Mouse (Mus musculus) liver, postnatal 0 days (tissue): Measurements from ENCODE around the gene Armh3. TPM values are rescaled to one million over a fixed set of nuclear protein-coding genes. Genes with fewer than 3 reads are reported as not detected.
A peak's percentile ranks its signal among the peaks of the same experiment; 100 is the strongest.

Experiments used
- ATAC-seq: fragments of 200-750 bp; cut with Nextera tagmentation; 2 replicates; pipeline ENCODE4 v1.8.0; 2017; ENCODE audit warnings: mild to moderate bottlenecking, moderate library complexity
- DNase-seq: peaks from one replicate; pipeline ENCODE4 v3.0.0-alpha.2; 2016
- H3K27ac ChIP-seq: fragments of 300-500 bp; sonication (generic); 2 replicates; pipeline ENCODE4 v1.5.1; 2014; ENCODE audit warnings: antibody characterized with exemption, moderate library complexity, mild to moderate bottlenecking, low read depth
- H3K27me3 ChIP-seq: fragments of 300-500 bp; sonication (generic); 2 replicates; pipeline ENCODE4 v1.6.1; 2014; ENCODE audit warnings: low read length, control low read depth, mixed read lengths; ENCODE audit not compliant: insufficient read depth
- H3K36me3 ChIP-seq: fragments of 300-500 bp; sonication (generic); replicated peaks from 2 replicates; pipeline ENCODE4 v1.6.1; 2014; ENCODE audit warnings: mild to moderate bottlenecking, control low read depth, low read length, moderate library complexity, mixed read lengths; ENCODE audit not compliant: insufficient read depth
- H3K4me1 ChIP-seq: fragments of 300-500 bp; sonication (generic); 2 replicates; pipeline ENCODE4 v1.6.1; 2014; ENCODE audit warnings: antibody characterized with exemption, mild to moderate bottlenecking, control low read depth; ENCODE audit not compliant: insufficient read depth
- H3K4me2 ChIP-seq: fragments of 300-500 bp; sonication (generic); 2 replicates; pipeline ENCODE4 v1.6.1; 2014; ENCODE audit warnings: low read depth, mild to moderate bottlenecking, low read length, moderate library complexity, mixed read lengths
- H3K4me3 ChIP-seq: fragments of 300-500 bp; sonication (generic); 2 replicates; pipeline ENCODE4 v1.5.1; 2014; ENCODE audit warnings: low read depth, low read length
- H3K9ac ChIP-seq: fragments of 300-500 bp; sonication (generic); replicated peaks from 2 replicates; pipeline ENCODE4 v1.6.1; 2014; ENCODE audit warnings: mild to moderate bottlenecking, moderate library complexity
- H3K9me3 ChIP-seq: fragments of 300-500 bp; sonication (generic); 2 replicates; pipeline ENCODE4 v1.6.1; 2016; ENCODE audit warnings: mild to moderate bottlenecking, control low read depth, low read length, mixed read lengths
- CTCF ChIP-seq: sonication (generic); IDR thresholded peaks from 2 replicates; pipeline ENCODE4 v1.5.1; 2016; ENCODE audit warnings: antibody characterized with exemption, low read depth
- EP300 ChIP-seq: IDR thresholded peaks from 2 replicates; pipeline ENCODE4 v1.6.1; 2016; ENCODE audit warnings: antibody characterized with exemption, low read depth, mild to moderate bottlenecking
- WGBS: fragments of 180-500 bp; shearing (Covaris S2); extraction: QIAGEN DNeasy Blood & Tissue Kit; methylation state at CpG from one replicate; pipeline ENCODE4 v1.1.7; 2014; ENCODE audit not compliant: insufficient replicate concordance; 5-methylcytosine and 5-hydroxymethylcytosine counted together
- polyA plus RNA-seq: library from polyadenylated mRNA; unstranded; fragments of >200 nt; fragmentation: Nextera tagmentation; extraction: Ambion mirVana; gene quantifications from 2 replicates; pipeline ENCODE4 v1.2.1, GENCODE M21; 2015

Armh3 gene
- polyA plus RNA-seq, 1 experiment from 2014 or later, result 3.5 TPM

- H3K9me3 ChIP-seq, result no peaks in the 10 kb centered on the region
- ATAC-seq (no peak), DNase-seq (no peak)
- TF ChIP-seq EP300 (no peak), CTCF (no peak)
- H3K27ac ChIP-seq, result no peak overlapping the region
- no peak overlapping the region for H3K4me2 ChIP-seq
- no peaks in the 10 kb centered on the region for H3K27me3 ChIP-seq
- H3K4me1 ChIP-seq, result no peaks in the 10 kb centered on the region; the same call in 1 of the 2 replicates
- 26% methylated on average over 2 of the region's 2 CpGs for WGBS
- no peaks in the 10 kb centered on the region for H3K36me3 ChIP-seq
- H3K4me3 ChIP-seq, result no peak overlapping the region
- H3K9ac ChIP-seq, result no peak overlapping the region
These were observed 167.6 kb downstream of the Armh3 start for GRCm38 (mm10) chr19:45830679-45831078.

DNA sequence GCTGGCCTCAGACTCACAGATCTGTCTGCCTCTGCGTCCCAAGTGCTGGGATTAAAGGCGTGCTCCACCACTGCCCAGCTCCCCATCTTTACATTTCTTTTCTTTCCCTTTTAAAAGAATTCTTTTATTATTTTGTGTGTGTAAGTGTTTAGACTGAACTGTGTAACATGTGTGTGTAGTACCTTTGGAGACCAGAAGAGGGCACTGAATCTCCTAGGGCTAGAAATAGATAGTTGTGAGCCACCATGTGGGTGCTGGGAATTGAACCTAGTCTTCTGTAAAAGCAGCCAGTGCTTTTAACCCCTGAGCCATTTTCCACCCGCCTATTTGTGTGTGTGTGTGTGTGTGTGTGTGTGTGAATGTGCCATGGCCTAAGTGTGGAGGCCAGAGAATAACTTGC lies 170.6 kb downstream of the Armh3 start:
- ATAC-seq (no peak), DNase-seq (no peak)
- no peak overlapping the region for H3K9ac ChIP-seq
- H3K27me3 ChIP-seq, result no peaks in the 10 kb centered on the region
- no peaks in the 10 kb centered on the region for H3K9me3 ChIP-seq
- TF ChIP-seq EP300 (no peak), CTCF (peak; percentile 37)
- H3K36me3 ChIP-seq, result no peaks in the 10 kb centered on the region
- WGBS, result 77% methylated on average over 3 of the region's 3 CpGs
- H3K27ac ChIP-seq, result no peak overlapping the region
- no peak overlapping the region for H3K4me2 ChIP-seq
- no peak overlapping the region for H3K4me3 ChIP-seq
- H3K4me1 ChIP-seq, result no peaks in the 10 kb centered on the region; the same call in 1 of the 2 replicates

DNA sequence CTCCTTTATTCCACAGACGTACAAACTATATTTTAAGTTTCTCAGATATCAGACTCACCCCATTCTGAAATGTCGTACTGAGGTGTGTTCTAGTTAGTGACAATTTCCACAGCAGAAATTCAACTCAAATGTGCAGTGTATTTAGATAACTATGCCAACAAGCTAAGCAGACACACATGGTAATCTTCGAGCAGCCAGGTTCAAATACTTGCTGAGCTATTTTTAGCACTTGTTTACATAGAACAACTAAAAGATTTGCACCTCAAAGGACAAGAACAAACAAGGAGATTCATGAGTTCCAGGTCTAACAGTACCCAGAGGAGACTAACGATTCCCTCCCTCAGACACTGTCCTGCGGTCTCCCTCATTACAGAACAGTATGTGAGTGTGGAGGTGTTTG lies 171.2 kb downstream of the Armh3 start:
- Histone ChIP-seq H3K9ac (no peak overlapping the region), H3K27me3 (no peaks in the 10 kb centered on the region), H3K4me3 (no peak overlapping the region), H3K4me2 (no peak overlapping the region), H3K36me3 (no peaks in the 10 kb centered on the region), H3K4me1 (no peaks in the 10 kb centered on the region; the same call in 1 of the 2 replicates), H3K27ac (no peak overlapping the region), H3K9me3 (no peaks in the 10 kb centered on the region)
- ATAC-seq (no peak), DNase-seq (no peak)
- TF ChIP-seq EP300 (no peak), CTCF (no peak)
- 63% methylated on average over 5 of the region's 5 CpGs for WGBS

DNA sequence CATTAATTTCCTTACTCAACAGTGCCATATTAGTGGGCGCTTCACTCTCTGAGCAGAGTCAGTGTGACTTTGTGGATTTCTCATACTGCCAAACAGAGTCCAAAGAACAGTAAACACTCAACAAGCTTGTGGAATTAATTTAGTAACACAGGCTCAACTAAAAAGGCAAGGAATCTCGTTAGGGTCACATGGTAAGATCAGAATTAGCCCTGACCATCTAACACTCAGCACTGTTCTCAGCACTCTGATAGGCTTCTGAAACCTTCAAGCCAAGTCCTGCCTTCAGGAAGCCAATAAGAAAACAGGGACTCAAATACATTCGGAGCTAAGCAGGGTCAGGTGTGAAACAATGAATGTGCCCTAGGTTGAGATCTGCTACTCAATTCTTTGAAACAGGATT lies 172.1 kb downstream of the Armh3 start:
- ATAC-seq (no peak), DNase-seq (no peak)
- H3K27ac ChIP-seq, result no peak overlapping the region
- TF ChIP-seq EP300, result no peak
- TF ChIP-seq CTCF, result no peak
- no peaks in the 10 kb centered on the region for H3K9me3 ChIP-seq
- no peak overlapping the region for H3K4me2 ChIP-seq
- 66% methylated on average over 3 of the region's 3 CpGs for WGBS
- no peaks in the 10 kb centered on the region for H3K27me3 ChIP-seq
- no peaks in the 10 kb centered on the region; the same call in 1 of the 2 replicates for H3K4me1 ChIP-seq
- H3K36me3 ChIP-seq, result no peaks in the 10 kb centered on the region
- no peak overlapping the region for H3K4me3 ChIP-seq
- no peak overlapping the region for H3K9ac ChIP-seq

DNA sequence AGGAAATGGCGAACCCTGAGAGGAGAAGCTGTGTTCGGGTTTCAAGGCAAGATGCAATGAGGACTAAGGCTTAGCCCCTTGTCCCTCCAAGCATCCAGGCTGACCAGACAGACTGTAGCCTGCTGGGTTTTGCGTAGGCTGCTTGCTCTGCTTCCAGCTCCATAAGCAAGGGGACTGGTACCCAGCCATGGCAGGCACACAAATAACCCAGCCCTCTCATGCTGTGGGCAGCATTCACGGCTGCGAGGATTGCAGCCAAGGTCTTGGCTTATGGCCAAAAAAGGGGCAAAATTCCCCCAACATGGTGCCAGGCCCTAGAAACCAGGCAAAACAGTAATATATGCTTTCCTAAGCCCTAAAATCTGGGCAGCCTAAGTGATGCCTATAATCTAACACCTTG lies 176.5 kb downstream of the Armh3 start:
- 68% methylated on average over 5 of the region's 5 CpGs for WGBS
- H3K4me2 ChIP-seq, result no peak overlapping the region
- ATAC-seq, result no peak
- H3K4me3 ChIP-seq, result no peak overlapping the region
- no peaks in the 10 kb centered on the region; the same call in 1 of the 2 replicates for H3K4me1 ChIP-seq
- no peaks in the 10 kb centered on the region for H3K9me3 ChIP-seq
- TF ChIP-seq EP300, result no peak
- no peak for TF ChIP-seq CTCF
- no peak overlapping the region for H3K9ac ChIP-seq
- no peak for DNase-seq
- no peak overlapping the region for H3K27ac ChIP-seq
- 0 out of 2 replicates have a peak, but pooled peaks cover 3% of the 10 kb centered on the region for H3K27me3 ChIP-seq
- 0 out of 2 replicates have a peak, but pooled peaks cover 2% of the 10 kb centered on the region for H3K36me3 ChIP-seq

GRCm38 (mm10) chr19:45817816-45818490 lies 180.3 kb downstream of the Armh3 start:
- no peaks in the 10 kb centered on the region for H3K9me3 ChIP-seq
- 74% methylated on average over 11 of the region's 11 CpGs for WGBS
- H3K4me1 ChIP-seq, result peaks cover 13% of the 10 kb centered on the region
- no peak overlapping the region for H3K9ac ChIP-seq
- no peak overlapping the region for H3K27ac ChIP-seq
- H3K27me3 ChIP-seq, result peaks cover 30% of the 10 kb centered on the region
- H3K36me3 ChIP-seq, result 0 out of 2 replicates have a peak, but pooled peaks cover 2% of the 10 kb centered on the region
- no peak for ATAC-seq
- H3K4me3 ChIP-seq, result no peak overlapping the region
- no peak for TF ChIP-seq CTCF
- TF ChIP-seq EP300, result no peak
- no peak for DNase-seq
- no peak overlapping the region for H3K4me2 ChIP-seq
